Mouse (Mus musculus): ENCODE results near the gene Cd248.

GRCm38 (mm10) chr19:5085145-5085863, 17.4 kb downstream of the Cd248 start, which contains the start of gene Tmem151a:
- TF ChIP-seq MAFK (IDR thresholded peaks at IDR 0.05; ENCODE audit: insufficient read depth, low read depth, low read length) (no peak), ZNF384 (IDR thresholded peaks at IDR 0.05; ENCODE audit: low read depth, low read length) (no peak)

All from ES-E14 (cell line).